Mouse (Mus musculus) embryonic facial prominence, embryonic 11.5 days (tissue): ENCODE measurements around the gene Gm47841. TPM values are rescaled to one million over a fixed set of nuclear protein-coding genes. Genes with fewer than 3 reads are reported as not detected.
A peak's percentile ranks its signal among the peaks of the same experiment; 100 is the strongest.

Experiments used
- ATAC-seq: fragments of 200-750 bp; cut with Nextera tagmentation; replicated peaks from 2 replicates; pipeline ENCODE4 v1.8.0; 2017; ENCODE audit warnings: low read depth; ENCODE audit not compliant: insufficient number of reproducible peaks, low FRiP score, low TSS enrichment
- DNase-seq: peaks from one replicate; pipeline ENCODE4 v3.0.0-alpha.2; 2015; ENCODE audit warnings: low spot score
- H3K27ac ChIP-seq: fragments of 300-500 bp; sonication (generic); replicated peaks from 2 replicates; pipeline ENCODE4 v1.5.1; 2014; ENCODE audit warnings: mild to moderate bottlenecking, low read depth, low read length, control low read depth
- H3K27me3 ChIP-seq: fragments of 300-500 bp; sonication (generic); 2 replicates; pipeline ENCODE4 v1.6.1; 2014; ENCODE audit warnings: mild to moderate bottlenecking, low read length, moderate library complexity, mixed read lengths; ENCODE audit not compliant: control insufficient read depth, insufficient read depth
- H3K36me3 ChIP-seq: fragments of 300-500 bp; sonication (generic); replicated peaks from 2 replicates; pipeline ENCODE4 v1.6.1; 2014; ENCODE audit warnings: low read depth, mild to moderate bottlenecking, low read length, moderate library complexity, mixed read lengths; ENCODE audit not compliant: control insufficient read depth, insufficient read depth
- H3K4me1 ChIP-seq: fragments of 300-500 bp; sonication (generic); 2 replicates; pipeline ENCODE4 v1.6.1; 2014; ENCODE audit warnings: low read length, mixed read lengths; ENCODE audit not compliant: control insufficient read depth, insufficient read depth
- H3K4me2 ChIP-seq: fragments of 300-500 bp; sonication (generic); 2 replicates; pipeline ENCODE4 v1.6.1; 2014; ENCODE audit warnings: low read depth, mild to moderate bottlenecking, control low read depth, low read length, moderate library complexity
- H3K4me3 ChIP-seq: fragments of 300-500 bp; sonication (generic); 2 replicates; pipeline ENCODE4 v1.5.1; 2014; ENCODE audit warnings: low read depth, low read length, control low read depth
- H3K9ac ChIP-seq: fragments of 300-500 bp; sonication (generic); replicated peaks from 2 replicates; pipeline ENCODE4 v1.6.1; 2014; ENCODE audit warnings: mild to moderate bottlenecking, control low read depth, low read length
- H3K9me3 ChIP-seq: fragments of 300-500 bp; sonication (generic); replicated peaks from 2 replicates; pipeline ENCODE4 v1.6.1; 2016; ENCODE audit warnings: mild to moderate bottlenecking, low read length, inconsistent platforms, mixed read lengths; ENCODE audit not compliant: control insufficient read depth
- WGBS: fragments of 180-500 bp; shearing (Covaris S2); extraction: QIAGEN DNeasy Blood & Tissue Kit; methylation state at CpG from one replicate; pipeline ENCODE4 v1.1.7; 2014; 5-methylcytosine and 5-hydroxymethylcytosine counted together
- polyA plus RNA-seq: library from polyadenylated mRNA; unstranded; fragments of >200 nt; fragmentation: Nextera tagmentation; extraction: Ambion mirVana; gene quantifications from 2 replicates; pipeline ENCODE4 v1.2.1, GENCODE M21; 2014

The Gm47841 gene
- not detected in 2 replicates for polyA plus RNA-seq

DNA sequence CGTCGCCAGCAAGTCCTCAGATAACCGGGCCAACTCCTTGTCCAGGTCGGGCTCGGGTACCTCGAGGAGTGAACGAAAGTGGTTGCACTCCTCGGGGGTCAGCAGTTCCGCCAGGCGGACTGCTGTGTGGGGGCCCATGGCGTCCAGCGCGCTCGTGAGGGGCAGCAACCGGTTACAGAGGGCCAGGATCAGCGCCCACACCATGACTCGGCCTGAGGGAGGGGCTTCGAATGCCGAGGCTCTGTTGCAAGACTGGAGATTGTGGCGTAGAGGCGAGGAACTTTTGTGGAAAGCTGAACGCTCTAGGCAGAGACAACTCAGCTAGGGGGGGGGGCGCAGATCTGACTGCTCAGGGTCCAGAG lies at the start of gene Gm47841:
TSS of gene Gm47841 (minus strand) at position 204 of the 362 bp plus-strand sequence.
- Histone ChIP-seq H3K4me1 (peaks cover 9% of the 10 kb centered on the region; the same call in 1 of the 2 replicates), H3K36me3 (no peaks in the 10 kb centered on the region), H3K9ac (peak within 1 kb of the TSS; percentile 52), H3K27me3 (peaks cover 24% of the 10 kb centered on the region), H3K27ac (no peak within 1 kb of the TSS), H3K4me2 (peak within 1 kb of the TSS; percentile 94), H3K9me3 (no peaks in the 10 kb centered on the region), H3K4me3 (peak within 1 kb of the TSS; percentile 37)
- no peak; the same call in 1 of the 2 replicates for ATAC-seq
- WGBS, result under 1% methylated on average over 23 of the region's 23 CpGs
- peak; percentile 54 for DNase-seq

- H3K27me3 ChIP-seq, result no peaks in the 10 kb centered on the region
- no peak overlapping the region for H3K4me2 ChIP-seq
- H3K9me3 ChIP-seq, result no peaks in the 10 kb centered on the region
- no peak overlapping the region for H3K4me3 ChIP-seq
- H3K9ac ChIP-seq, result no peak overlapping the region
- peaks cover 13% of the 10 kb centered on the region for H3K4me1 ChIP-seq
- WGBS, result 37% methylated on average over 3 of the region's 3 CpGs
- peak overlapping the region; percentile 57; the same call in 1 of the 2 replicates for H3K27ac ChIP-seq
- no peaks in the 10 kb centered on the region for H3K36me3 ChIP-seq
- DNase-seq, result no peak
- no peak for ATAC-seq
These were observed 48.2 kb upstream of the Gm47841 start for GRCm38 (mm10) chr15:101095392-101095791.

- Histone ChIP-seq H3K4me1 (peaks cover 13% of the 10 kb centered on the region), H3K4me3 (no peak overlapping the region)
- no peak for ATAC-seq
These were observed 47.8 kb upstream of the Gm47841 start for GRCm38 (mm10) chr15:101094979-101095378.

GRCm38 (mm10) chr15:101093988-101094387 lies 46.8 kb upstream of the Gm47841 start:
- Histone ChIP-seq H3K9ac (no peak overlapping the region), H3K4me3 (no peak overlapping the region), H3K36me3 (no peaks in the 10 kb centered on the region), H3K27ac (peak overlapping the region; percentile 57; the same call in 1 of the 2 replicates), H3K9me3 (no peaks in the 10 kb centered on the region), H3K4me1 (peaks cover 13% of the 10 kb centered on the region), H3K27me3 (no peaks in the 10 kb centered on the region), H3K4me2 (no peak overlapping the region)
- ATAC-seq, result no peak
- peak; percentile 54 for DNase-seq
- whole genome bisulfite sequencing, result 33% methylated on average over 6 of the region's 6 CpGs

More at GRCm38 (mm10) chr15:101094979-101095378, 47.8 kb upstream of the Gm47841 start:
- no peak overlapping the region for H3K9ac ChIP-seq
- H3K27ac ChIP-seq, result peak overlapping the region; percentile 57
- no peak overlapping the region for H3K4me2 ChIP-seq
- DNase-seq, result peak; percentile 85
- no peaks in the 10 kb centered on the region for H3K27me3 ChIP-seq
- 13% methylated on average over 9 of the region's 9 CpGs for WGBS
- H3K36me3 ChIP-seq, result no peaks in the 10 kb centered on the region
- no peaks in the 10 kb centered on the region for H3K9me3 ChIP-seq

- Histone ChIP-seq H3K9ac (peak overlapping the region; percentile 23; the same call in 1 of the 2 replicates), H3K9me3 (no peaks in the 10 kb centered on the region), H3K27ac (peak overlapping the region; percentile 57), H3K4me2 (peak overlapping the region; percentile 30), H3K27me3 (no peaks in the 10 kb centered on the region), H3K36me3 (no peaks in the 10 kb centered on the region), H3K4me1 (peaks cover 10% of the 10 kb centered on the region), H3K4me3 (no peak overlapping the region)
- WGBS, result 7% methylated on average over 25 of the region's 25 CpGs
- ATAC-seq (peak; percentile 81), DNase-seq (peak; percentile 84)
These were observed 45.8 kb upstream of the Gm47841 start for GRCm38 (mm10) chr15:101092829-101093648.

DNA sequence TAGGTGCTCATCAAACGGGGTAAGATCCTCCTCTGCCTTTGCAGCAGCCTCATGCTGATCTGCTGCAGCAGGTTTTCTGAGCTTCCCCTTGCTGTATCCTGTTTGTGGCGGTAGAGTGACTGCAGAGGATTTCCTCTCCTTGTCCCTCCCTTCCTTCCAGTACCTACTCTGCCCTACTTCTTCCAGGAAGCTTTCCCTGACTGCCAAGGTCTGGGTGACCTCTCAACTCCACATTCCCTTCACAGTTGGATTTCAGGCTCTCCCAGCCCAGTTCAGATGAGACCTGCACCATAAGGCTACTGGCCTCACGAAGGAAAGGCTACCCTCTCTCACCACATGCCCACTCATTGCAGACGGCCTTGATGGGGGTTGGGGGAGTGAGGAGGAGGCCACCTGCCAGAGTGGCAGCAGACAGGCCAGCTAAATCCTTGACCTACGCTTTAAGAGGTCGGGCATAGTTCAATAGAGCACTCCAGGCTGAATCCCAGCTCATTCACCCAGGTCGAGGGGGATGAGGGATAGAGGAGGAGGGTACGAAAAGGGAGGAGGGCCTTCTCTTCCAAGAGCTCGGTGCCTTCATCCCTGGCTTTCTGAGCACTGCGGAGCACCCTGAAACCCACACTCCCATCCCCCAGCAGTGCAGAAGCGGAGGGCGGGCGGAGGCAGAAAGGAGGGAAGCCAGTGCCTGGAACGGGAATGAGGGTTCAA lies 45.1 kb upstream of the Gm47841 start:
- H3K27ac ChIP-seq, result peak overlapping the region; percentile 48
- no peak overlapping the region for H3K4me3 ChIP-seq
- DNase-seq (no peak), ATAC-seq (no peak)
- H3K9ac ChIP-seq, result peak overlapping the region; percentile 23; the same call in 1 of the 2 replicates
- H3K9me3 ChIP-seq, result no peaks in the 10 kb centered on the region
- no peaks in the 10 kb centered on the region for H3K27me3 ChIP-seq
- WGBS, result 22% methylated on average over 14 of the region's 14 CpGs
- no peaks in the 10 kb centered on the region for H3K36me3 ChIP-seq
- H3K4me2 ChIP-seq, result no peak overlapping the region
- peaks cover 10% of the 10 kb centered on the region for H3K4me1 ChIP-seq

- H3K4me3 ChIP-seq, result no peak overlapping the region
- no peaks in the 10 kb centered on the region for H3K27me3 ChIP-seq
- H3K4me1 ChIP-seq, result peaks cover 10% of the 10 kb centered on the region
- no peaks in the 10 kb centered on the region for H3K9me3 ChIP-seq
- 96% methylated on average over 8 of the region's 8 CpGs for WGBS
- no peaks in the 10 kb centered on the region for H3K36me3 ChIP-seq
- no peak overlapping the region for H3K27ac ChIP-seq
- H3K4me2 ChIP-seq, result no peak overlapping the region
- DNase-seq (no peak), ATAC-seq (no peak)
- no peak overlapping the region for H3K9ac ChIP-seq
These were observed 44.4 kb upstream of the Gm47841 start for GRCm38 (mm10) chr15:101091551-101091950.

- peaks cover 4% of the 10 kb centered on the region; the same call in 1 of the 2 replicates for H3K4me1 ChIP-seq
- H3K9me3 ChIP-seq, result no peaks in the 10 kb centered on the region
- DNase-seq (no peak), ATAC-seq (no peak)
- no peak overlapping the region for H3K4me2 ChIP-seq
- H3K36me3 ChIP-seq, result no peaks in the 10 kb centered on the region
- H3K27ac ChIP-seq, result no peak overlapping the region
- no peak overlapping the region for H3K9ac ChIP-seq
- no peaks in the 10 kb centered on the region for H3K27me3 ChIP-seq
- H3K4me3 ChIP-seq, result no peak overlapping the region
- whole genome bisulfite sequencing, result 71% methylated on average over 4 of the region's 4 CpGs
These were observed 41.1 kb upstream of the Gm47841 start for GRCm38 (mm10) chr15:101088291-101088690.
